Mouse (Mus musculus) embryonic facial prominence, embryonic 14.5 days (tissue): ENCODE results near the gene Sf3b1. TPM values are rescaled to one million over a fixed set of nuclear protein-coding genes. Genes with fewer than 3 reads are reported as not detected.

Source experiments
- ATAC-seq: fragments of 200-750 bp; cut with Nextera tagmentation; 2 replicates; pipeline ENCODE4 v1.8.0; 2017; ENCODE audit warnings: low read depth, moderate number of reproducible peaks, moderate TSS enrichment
- DNase-seq: peaks from one replicate; pipeline ENCODE4 v3.0.0-alpha.2; 2015; ENCODE audit warnings: low spot score
- H3K27ac ChIP-seq: fragments of 300-500 bp; sonication (generic); replicated peaks from 2 replicates; pipeline ENCODE4 v1.5.1; 2014; ENCODE audit warnings: low read depth, mild to moderate bottlenecking, low read length, moderate library complexity
- H3K27me3 ChIP-seq: fragments of 300-500 bp; sonication (generic); replicated peaks from 2 replicates; pipeline ENCODE4 v1.6.1; 2014; ENCODE audit warnings: low read length; ENCODE audit not compliant: control insufficient read depth, insufficient read depth
- H3K36me3 ChIP-seq: fragments of 300-500 bp; sonication (generic); 2 replicates; pipeline ENCODE4 v1.6.1; 2014; ENCODE audit warnings: low read length, mixed read lengths; ENCODE audit not compliant: control insufficient read depth, insufficient read depth
- H3K4me1 ChIP-seq: fragments of 300-500 bp; sonication (generic); 2 replicates; pipeline ENCODE4 v1.6.1; 2014; ENCODE audit warnings: antibody characterized with exemption, low read length; ENCODE audit not compliant: control insufficient read depth, insufficient read depth
- H3K4me2 ChIP-seq: fragments of 300-500 bp; sonication (generic); 2 replicates; pipeline ENCODE4 v1.6.1; 2014; ENCODE audit warnings: low read depth, mild to moderate bottlenecking, low read length, moderate library complexity, mixed read lengths
- H3K4me3 ChIP-seq: fragments of 300-500 bp; sonication (generic); 2 replicates; pipeline ENCODE4 v1.5.1; 2014; ENCODE audit warnings: low read depth, mild to moderate bottlenecking, low read length
- H3K9ac ChIP-seq: fragments of 300-500 bp; sonication (generic); 2 replicates; pipeline ENCODE4 v1.6.1; 2014; ENCODE audit warnings: low read depth, mild to moderate bottlenecking, low read length, moderate library complexity, mixed read lengths
- H3K9me3 ChIP-seq: fragments of 300-500 bp; sonication (generic); 2 replicates; pipeline ENCODE4 v1.6.1; 2016; ENCODE audit warnings: low read length; ENCODE audit not compliant: control insufficient read depth
- WGBS: fragments of 180-500 bp; shearing (Covaris S2); extraction: QIAGEN DNeasy Blood & Tissue Kit; methylation state at CpG from one replicate; pipeline ENCODE4 v1.1.7; 2014; 5-methylcytosine and 5-hydroxymethylcytosine counted together
- polyA plus RNA-seq: library from polyadenylated mRNA; unstranded; fragments of >200 nt; fragmentation: Nextera tagmentation; extraction: Ambion mirVana; gene quantifications from 2 replicates; pipeline ENCODE4 v1.2.1, GENCODE M21; 2014

The Sf3b1 gene
- polyA plus RNA-seq, 1 experiment from 2014 or later, result 275 TPM

DNA sequence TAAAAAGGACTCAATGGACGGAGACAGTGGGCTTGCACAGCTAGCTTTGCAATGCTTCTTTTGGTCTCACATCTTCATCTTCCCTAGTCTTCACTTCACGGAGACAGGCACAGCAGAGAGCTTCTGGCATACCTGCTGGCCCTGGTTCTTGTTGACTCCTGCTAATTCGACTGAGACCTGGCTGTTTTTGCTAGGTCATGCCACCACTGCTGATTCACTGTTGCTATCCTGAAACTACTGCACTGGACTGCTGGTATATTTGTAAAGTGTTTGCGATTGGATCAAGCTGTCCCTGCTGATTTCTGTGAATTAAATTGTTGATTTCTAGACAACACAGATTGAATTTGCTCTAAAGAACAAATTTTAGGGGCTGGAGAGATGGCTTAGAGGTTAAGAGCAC, 14.4 kb upstream of the Sf3b1 start:
- H3K27me3 ChIP-seq, result no peaks in the 10 kb centered on the region
- no peak overlapping the region for H3K9ac ChIP-seq
- no peak for DNase-seq
- no peaks in the 10 kb centered on the region for H3K4me1 ChIP-seq
- WGBS, result 87% methylated on average over 4 of the region's 4 CpGs
- H3K4me2 ChIP-seq, result no peak overlapping the region
- H3K4me3 ChIP-seq, result no peak overlapping the region
- H3K36me3 ChIP-seq, result no peaks in the 10 kb centered on the region
- ATAC-seq, result no peak
- peaks cover 10% of the 10 kb centered on the region; the same call in 1 of the 2 replicates for H3K9me3 ChIP-seq
- H3K27ac ChIP-seq, result no peak overlapping the region

DNA sequence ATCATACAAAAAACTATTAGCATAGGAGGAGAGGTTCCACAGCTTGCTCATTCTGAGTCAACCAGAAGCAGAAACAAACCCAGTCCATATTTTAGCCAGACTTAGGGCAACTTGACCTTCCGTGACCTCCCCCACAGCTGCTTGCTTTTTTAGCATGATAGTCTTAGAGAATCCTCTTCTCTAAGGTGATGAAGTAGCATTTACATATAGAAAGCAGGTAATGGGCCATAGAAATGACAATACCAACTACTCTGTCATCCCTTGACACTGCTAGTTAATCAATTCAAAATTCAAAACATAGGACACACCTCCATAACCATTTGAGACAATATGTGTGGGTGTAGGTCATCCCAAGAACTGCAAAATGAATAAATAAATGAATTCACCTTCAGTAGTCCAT, 12.7 kb upstream of the Sf3b1 start:
- DNase-seq (no peak), ATAC-seq (no peak)
- Histone ChIP-seq H3K4me3 (no peak overlapping the region), H3K27ac (no peak overlapping the region), H3K36me3 (no peaks in the 10 kb centered on the region), H3K4me1 (no peaks in the 10 kb centered on the region), H3K4me2 (no peak overlapping the region), H3K27me3 (no peaks in the 10 kb centered on the region), H3K9ac (no peak overlapping the region), H3K9me3 (peaks cover 10% of the 10 kb centered on the region; the same call in 1 of the 2 replicates)
- 88% methylated on average over 1 of the region's 1 CpGs for WGBS

- Histone ChIP-seq H3K4me1 (no peaks in the 10 kb centered on the region), H3K9me3 (no peaks in the 10 kb centered on the region), H3K9ac (no peak overlapping the region), H3K4me3 (no peak overlapping the region), H3K27ac (no peak overlapping the region), H3K4me2 (no peak overlapping the region), H3K36me3 (no peaks in the 10 kb centered on the region), H3K27me3 (no peaks in the 10 kb centered on the region)
- no peak for ATAC-seq
- DNase-seq, result no peak
Observed at GRCm38 (mm10) chr1:55031026-55031779, 3.9 kb upstream of the Sf3b1 start.

DNA sequence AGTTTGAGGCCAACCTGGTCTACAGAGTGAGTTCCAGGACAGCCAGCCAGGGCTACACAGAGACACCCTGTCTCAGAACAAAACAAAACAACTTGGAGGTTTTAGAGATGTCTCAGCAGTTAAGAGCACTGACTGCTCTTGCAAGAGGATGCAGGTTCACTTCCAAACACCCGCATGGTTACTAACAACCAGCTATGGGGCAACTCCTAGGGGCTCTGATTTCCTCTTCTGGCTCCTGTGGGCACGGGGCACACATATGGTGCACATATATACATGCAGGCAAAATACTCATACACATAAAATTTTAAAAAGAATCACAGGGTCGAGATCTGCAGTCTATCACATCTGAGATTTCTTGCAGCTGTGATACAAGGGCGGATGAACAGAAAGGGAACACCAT, 2.2 kb upstream of the Sf3b1 start:
- H3K4me3 ChIP-seq, result no peak overlapping the region
- H3K9ac ChIP-seq, result no peak overlapping the region
- no peak overlapping the region for H3K27ac ChIP-seq
- no peak for DNase-seq
- H3K9me3 ChIP-seq, result no peaks in the 10 kb centered on the region
- H3K36me3 ChIP-seq, result peaks cover 7% of the 10 kb centered on the region; the same call in 1 of the 2 replicates
- no peaks in the 10 kb centered on the region for H3K27me3 ChIP-seq
- WGBS, result 65% methylated on average over 4 of the region's 4 CpGs
- no peak for ATAC-seq
- H3K4me2 ChIP-seq, result no peak overlapping the region
- H3K4me1 ChIP-seq, result peaks cover 7% of the 10 kb centered on the region; the same call in 1 of the 2 replicates

- H3K4me2 ChIP-seq, result no peak overlapping the region
- no peak overlapping the region for H3K9ac ChIP-seq
- H3K27me3 ChIP-seq, result no peaks in the 10 kb centered on the region
- no peak for DNase-seq
- no peak overlapping the region for H3K27ac ChIP-seq
- H3K4me1 ChIP-seq, result peaks cover 7% of the 10 kb centered on the region; the same call in 1 of the 2 replicates
- H3K36me3 ChIP-seq, result peaks cover 7% of the 10 kb centered on the region; the same call in 1 of the 2 replicates
- H3K9me3 ChIP-seq, result no peaks in the 10 kb centered on the region
- no peak for ATAC-seq
- H3K4me3 ChIP-seq, result no peak overlapping the region
- 81% methylated on average over 11 of the region's 11 CpGs for WGBS
Observed at GRCm38 (mm10) chr1:55028512-55029249, 1.4 kb upstream of the Sf3b1 start.

DNA sequence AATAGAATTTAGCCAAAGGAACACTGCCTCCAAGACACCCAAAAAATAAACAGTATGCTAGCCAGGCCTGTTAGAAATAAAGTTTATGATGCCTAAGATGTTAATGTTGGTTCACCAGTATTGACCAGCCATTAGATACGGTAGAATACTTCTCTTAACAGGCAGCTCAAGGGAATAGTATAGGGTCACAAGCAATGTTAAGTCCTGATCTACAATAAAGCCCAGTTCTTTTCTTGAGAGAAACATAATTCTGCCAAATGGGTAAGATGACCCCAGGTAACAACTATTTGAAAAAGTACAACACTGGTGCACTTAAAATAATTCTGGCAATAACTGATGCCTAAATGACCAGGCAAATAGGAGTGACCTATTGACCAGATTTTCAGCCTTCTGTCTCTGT, 685 bp upstream of the Sf3b1 start:
- ATAC-seq (no peak), DNase-seq (no peak)
- H3K4me2 ChIP-seq, result peak overlapping the region; percentile 92
- peak overlapping the region; percentile 66 for H3K4me3 ChIP-seq
- H3K27ac ChIP-seq, result no peak overlapping the region; the same call in 1 of the 2 replicates
- no peaks in the 10 kb centered on the region for H3K9me3 ChIP-seq
- no peaks in the 10 kb centered on the region for H3K27me3 ChIP-seq
- 89% methylated on average over 1 of the region's 1 CpGs for WGBS
- peaks cover 7% of the 10 kb centered on the region; the same call in 1 of the 2 replicates for H3K4me1 ChIP-seq
- H3K36me3 ChIP-seq, result peaks cover 7% of the 10 kb centered on the region; the same call in 1 of the 2 replicates
- H3K9ac ChIP-seq, result peak overlapping the region; percentile 93

- WGBS, result under 1% methylated on average over 35 of the region's 55 CpGs
- ATAC-seq, result peak; percentile 69
Observed at GRCm38 (mm10) chr1:55026444-55027252, 633 bp downstream of the Sf3b1 start.

More at GRCm38 (mm10) chr1:55026444-55027252, 633 bp downstream of the Sf3b1 start:
- H3K9me3 ChIP-seq, result no peaks in the 10 kb centered on the region
- peak overlapping the region; percentile 66 for H3K4me3 ChIP-seq
- H3K4me1 ChIP-seq, result peaks cover 7% of the 10 kb centered on the region; the same call in 1 of the 2 replicates
- H3K9ac ChIP-seq, result peak overlapping the region; percentile 93
- H3K36me3 ChIP-seq, result peaks cover 7% of the 10 kb centered on the region; the same call in 1 of the 2 replicates
- no peaks in the 10 kb centered on the region for H3K27me3 ChIP-seq
- H3K4me2 ChIP-seq, result peak overlapping the region; percentile 92
- H3K27ac ChIP-seq, result peak overlapping the region; percentile 94
- peak; percentile 31 for DNase-seq
